Mouse (Mus musculus) limb, embryonic 14.5 days (tissue): Measurements from ENCODE around the gene Gm10134. TPM values are rescaled to one million over a fixed set of nuclear protein-coding genes. Genes with fewer than 3 reads are reported as not detected.
"Not testable (repeated sequence)": the region's sequence is repeated elsewhere in the genome, so short reads cannot be mapped to it uniquely, and the experiment has no call there.

Experiments
- ATAC-seq: fragments of 200-750 bp; cut with Nextera tagmentation; 2 replicates; pipeline ENCODE4 v1.8.0; 2017; ENCODE audit warnings: low read depth, moderate number of reproducible peaks, moderate TSS enrichment; ENCODE audit not compliant: low FRiP score
- DNase-seq: peaks from one replicate; pipeline ENCODE4 v3.0.0-alpha.2; 2015; ENCODE audit warnings: low spot score
- H3K27ac ChIP-seq: fragments of 300-500 bp; sonication (generic); replicated peaks from 2 replicates; pipeline ENCODE4 v1.5.1; 2014; ENCODE audit warnings: low read depth, mild to moderate bottlenecking, low read length, moderate library complexity, mixed read lengths
- H3K27me3 ChIP-seq: fragments of 300-500 bp; sonication (generic); 2 replicates; pipeline ENCODE4 v1.6.1; 2014; ENCODE audit warnings: low read length, mixed read lengths; ENCODE audit not compliant: control insufficient read depth, insufficient read depth
- H3K36me3 ChIP-seq: fragments of 300-500 bp; sonication (generic); 2 replicates; pipeline ENCODE4 v1.6.1; 2014; ENCODE audit warnings: mild to moderate bottlenecking, low read length, moderate library complexity, mixed read lengths; ENCODE audit not compliant: control insufficient read depth, insufficient read depth
- H3K4me1 ChIP-seq: fragments of 300-500 bp; sonication (generic); 2 replicates; pipeline ENCODE4 v1.6.1; 2014; ENCODE audit warnings: antibody characterized with exemption, low read length, mixed read lengths; ENCODE audit not compliant: control insufficient read depth, insufficient read depth
- H3K4me2 ChIP-seq: fragments of 300-500 bp; sonication (generic); replicated peaks from 2 replicates; pipeline ENCODE4 v1.6.1; 2014; ENCODE audit warnings: low read depth, mild to moderate bottlenecking, low read length, moderate library complexity; ENCODE audit not compliant: severe bottlenecking
- H3K4me3 ChIP-seq: fragments of 300-500 bp; sonication (generic); replicated peaks from 2 replicates; pipeline ENCODE4 v1.5.1; 2014; ENCODE audit warnings: low read length
- H3K9ac ChIP-seq: fragments of 300-500 bp; sonication (generic); 2 replicates; pipeline ENCODE4 v1.6.1; 2014; ENCODE audit warnings: mild to moderate bottlenecking, low read depth, low read length, moderate library complexity; ENCODE audit not compliant: severe bottlenecking
- H3K9me3 ChIP-seq: fragments of 300-500 bp; sonication (generic); 2 replicates; pipeline ENCODE4 v1.6.1; 2016; ENCODE audit warnings: low read length; ENCODE audit not compliant: control insufficient read depth
- POLR2A ChIP-seq: fragments of 200-500 bp; IDR thresholded peaks from 2 replicates; pipeline ENCODE4 v1.8.0; 2012; ENCODE audit warnings: inconsistent platforms, mild to moderate bottlenecking, moderate library complexity, borderline replicate concordance; ENCODE audit not compliant: insufficient read depth, insufficient read length; ENCODE audit errors: extremely low read depth
- whole genome bisulfite sequencing: fragments of 180-500 bp; shearing (Covaris S2); extraction: QIAGEN DNeasy Blood & Tissue Kit; methylation state at CpG from one replicate; pipeline ENCODE4 v1.1.7; 2014; 5-methylcytosine and 5-hydroxymethylcytosine counted together
- polyA plus RNA-seq, 2 experiments: library from polyadenylated mRNA; depleted of rRNA in 1 of 2; stranded (reverse) in 1 of 2; unstranded in 1 of 2; fragments of >200 nt; fragmentation: Nextera tagmentation in 1 of 2; extraction: Ambion mirVana in 1 of 2; gene quantifications; 2 replicates each; pipeline versions ENCODE4 v1.2.1 to v1.2.3; 2012 to 2014

The Gm10134 gene
- polyA plus RNA-seq, 2 experiments = 0.61 to 1.1 TPM

DNA sequence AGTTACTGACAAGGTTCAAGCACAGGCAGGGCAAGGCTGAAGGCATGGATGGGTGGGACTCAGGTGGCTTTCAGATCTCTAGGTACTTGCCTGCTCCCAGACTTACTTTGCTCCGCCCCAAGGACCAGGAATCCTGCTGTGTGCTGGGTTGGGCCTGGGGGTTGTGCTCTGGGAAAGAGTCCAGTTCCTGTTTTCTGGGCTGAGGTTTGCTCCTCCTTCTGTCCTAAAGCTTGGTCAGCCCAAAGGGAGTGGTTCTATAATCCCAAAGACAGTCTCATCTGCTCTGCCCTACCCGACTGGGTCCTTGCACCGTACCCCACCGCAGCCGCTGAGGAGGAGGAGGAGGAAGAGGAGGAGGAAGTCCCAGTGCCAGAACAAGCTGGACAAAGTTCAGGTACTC lies 9.2 kb upstream of the Gm10134 start, which contains the start of gene Gbgt1:
Gbgt1 (plus strand) TSS at position 221 of the 400 bp plus-strand sequence.
- no peak within 1 kb of the TSS for H3K9ac ChIP-seq
- 84% methylated on average over 5 of the region's 5 CpGs for WGBS
- H3K4me1 ChIP-seq = no peaks in the 10 kb centered on the region
- H3K36me3 ChIP-seq = no peaks in the 10 kb centered on the region
- no peak for ATAC-seq
- H3K27ac ChIP-seq = peak within 1 kb of the TSS; percentile 45
- no peaks in the 10 kb centered on the region for H3K9me3 ChIP-seq
- H3K27me3 ChIP-seq = no peaks in the 10 kb centered on the region
- no peak for DNase-seq
- no peak within 1 kb of the TSS for H3K4me2 ChIP-seq
- TF ChIP-seq POLR2A = no peak
- H3K4me3 ChIP-seq = no peak within 1 kb of the TSS

GRCm38 (mm10) chr2:28497561-28497960 lies 8.3 kb upstream of the Gm10134 start:
- no peaks in the 10 kb centered on the region for H3K4me1 ChIP-seq
- DNase-seq (no peak), ATAC-seq (no peak)
- H3K4me3 ChIP-seq = no peak overlapping the region
- H3K4me2 ChIP-seq = no peak overlapping the region
- H3K27ac ChIP-seq = no peak overlapping the region
- H3K36me3 ChIP-seq = no peaks in the 10 kb centered on the region
- no peaks in the 10 kb centered on the region for H3K27me3 ChIP-seq
- 75% methylated on average over 5 of the region's 5 CpGs for WGBS
- no peak for TF ChIP-seq POLR2A
- H3K9me3 ChIP-seq = no peaks in the 10 kb centered on the region
- no peak overlapping the region for H3K9ac ChIP-seq

GRCm38 (mm10) chr2:28498431-28498830 lies 7.5 kb upstream of the Gm10134 start:
- DNase-seq (no peak), ATAC-seq (no peak)
- H3K9me3 ChIP-seq = no peaks in the 10 kb centered on the region
- WGBS = 84% methylated on average over 4 of the region's 4 CpGs
- no peaks in the 10 kb centered on the region for H3K4me1 ChIP-seq
- H3K9ac ChIP-seq = no peak overlapping the region
- no peak overlapping the region for H3K4me3 ChIP-seq
- TF ChIP-seq POLR2A = no peak
- H3K27me3 ChIP-seq = no peaks in the 10 kb centered on the region
- no peak overlapping the region for H3K27ac ChIP-seq
- H3K4me2 ChIP-seq = no peak overlapping the region
- H3K36me3 ChIP-seq = no peaks in the 10 kb centered on the region

DNA sequence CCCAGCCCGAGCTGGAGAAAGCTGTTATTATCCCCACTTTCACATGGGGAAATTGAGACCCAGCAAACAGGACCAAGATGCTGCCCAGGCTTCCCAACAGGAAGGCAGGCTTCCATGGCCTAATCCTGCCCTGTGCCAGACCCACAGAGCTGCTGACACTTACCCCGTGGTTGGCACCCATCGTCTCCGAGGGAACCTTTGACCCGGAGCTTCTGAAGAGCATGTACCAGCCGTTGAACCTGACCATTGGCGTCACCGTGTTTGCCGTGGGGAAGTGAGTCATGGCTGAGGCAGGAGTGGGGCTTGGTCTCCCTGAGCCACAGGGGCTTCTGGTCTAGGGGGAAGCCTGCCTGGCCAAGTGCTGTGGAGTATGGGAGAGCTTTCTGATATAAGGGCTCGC lies 2.9 kb upstream of the Gm10134 start:
- Histone ChIP-seq H3K9ac (no peak overlapping the region), H3K4me2 (no peak overlapping the region), H3K4me1 (no peaks in the 10 kb centered on the region), H3K4me3 (no peak overlapping the region), H3K9me3 (no peaks in the 10 kb centered on the region), H3K27me3 (no peaks in the 10 kb centered on the region), H3K36me3 (no peaks in the 10 kb centered on the region), H3K27ac (no peak overlapping the region)
- DNase-seq (no peak), ATAC-seq (no peak)
- WGBS = 78% methylated on average over 10 of the region's 10 CpGs
- no peak for TF ChIP-seq POLR2A

DNA sequence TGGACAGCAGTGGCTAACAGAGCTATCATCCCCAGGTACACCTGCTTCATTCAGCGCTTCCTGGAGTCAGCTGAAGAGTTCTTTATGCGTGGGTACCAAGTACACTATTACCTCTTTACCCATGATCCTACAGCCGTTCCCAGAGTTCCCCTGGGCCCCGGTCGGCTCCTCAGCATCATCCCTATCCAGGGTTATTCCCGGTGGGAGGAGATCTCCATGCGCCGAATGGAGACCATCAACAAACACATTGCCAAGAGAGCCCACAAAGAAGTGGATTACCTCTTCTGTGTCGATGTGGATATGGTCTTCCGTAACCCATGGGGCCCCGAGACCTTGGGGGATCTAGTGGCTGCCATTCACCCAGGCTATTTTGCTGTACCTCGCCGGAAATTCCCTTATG lies 1.2 kb upstream of the Gm10134 start:
- Histone ChIP-seq H3K27me3 (no peaks in the 10 kb centered on the region), H3K4me2 (no peak overlapping the region), H3K36me3 (no peaks in the 10 kb centered on the region), H3K4me1 (no peaks in the 10 kb centered on the region), H3K27ac (no peak overlapping the region), H3K9me3 (no peaks in the 10 kb centered on the region), H3K4me3 (no peak overlapping the region), H3K9ac (no peak overlapping the region)
- 87% methylated on average over 13 of the region's 13 CpGs for WGBS
- DNase-seq (no peak), ATAC-seq (no peak)
- TF ChIP-seq POLR2A = no peak

DNA sequence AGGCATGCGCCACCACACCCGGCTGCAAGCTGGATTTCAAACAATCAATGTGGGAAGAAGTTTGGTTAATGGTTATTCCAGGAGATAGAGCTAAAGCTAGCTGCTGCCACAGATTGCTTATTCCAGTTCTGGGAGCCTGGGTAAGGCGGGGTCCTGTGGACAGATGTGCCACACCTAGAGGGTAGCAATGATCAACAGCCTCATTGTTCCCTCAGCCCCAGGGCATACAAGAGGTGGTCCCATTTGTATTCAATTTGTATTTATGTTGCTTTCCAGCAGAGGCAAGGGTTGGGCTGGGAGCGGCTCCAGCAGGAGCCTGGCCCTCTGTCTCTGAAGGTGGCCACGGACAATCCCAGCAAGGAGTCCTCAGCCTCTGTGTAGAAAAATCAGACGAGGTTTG lies 396 bp downstream of the Gm10134 start:
- Histone ChIP-seq H3K9me3 (no peaks in the 10 kb centered on the region), H3K9ac (no peak overlapping the region), H3K4me2 (no peak overlapping the region), H3K27me3 (no peaks in the 10 kb centered on the region), H3K36me3 (no peaks in the 10 kb centered on the region), H3K27ac (no peak overlapping the region), H3K4me1 (no peaks in the 10 kb centered on the region), H3K4me3 (no peak overlapping the region)
- ATAC-seq (no peak), DNase-seq (no peak)
- 75% methylated on average over 6 of the region's 6 CpGs for WGBS
- TF ChIP-seq POLR2A = no peak

- not testable (repeated sequence) for H3K4me3 ChIP-seq, ATAC-seq, H3K4me1 ChIP-seq, H3K36me3 ChIP-seq, H3K9ac ChIP-seq, H3K9me3 ChIP-seq, DNase-seq, H3K27me3 ChIP-seq, H3K27ac ChIP-seq, H3K4me2 ChIP-seq
- WGBS = 49% methylated on average over 5 of the region's 5 CpGs
Measured at GRCm38 (mm10) chr2:28511600-28511999, 5.7 kb downstream of the Gm10134 start.
